Mouse (Mus musculus) liver, adult 2 months (tissue): ENCODE measurements at regions not wholly inside any gene's neighbourhood (a gene's known extent, or its start where the extent isn't known, plus 50 kb on each side); places are given as distances from the start of the nearest gene placed in this dataset.

Source experiments
- CTCF ChIP-seq: fragments of 200-500 bp; IDR thresholded peaks from 2 replicates; pipeline ENCODE4 v1.5.1; 2011; ENCODE audit warnings: low read depth, low read length, control low read depth
- POLR2A ChIP-seq: fragments of 200-500 bp; IDR thresholded peaks from 2 replicates; pipeline ENCODE4 v1.6.1; 2011; ENCODE audit warnings: low read length, control low read depth; ENCODE audit not compliant: insufficient read depth; ENCODE audit errors: extremely low read depth

DNA sequence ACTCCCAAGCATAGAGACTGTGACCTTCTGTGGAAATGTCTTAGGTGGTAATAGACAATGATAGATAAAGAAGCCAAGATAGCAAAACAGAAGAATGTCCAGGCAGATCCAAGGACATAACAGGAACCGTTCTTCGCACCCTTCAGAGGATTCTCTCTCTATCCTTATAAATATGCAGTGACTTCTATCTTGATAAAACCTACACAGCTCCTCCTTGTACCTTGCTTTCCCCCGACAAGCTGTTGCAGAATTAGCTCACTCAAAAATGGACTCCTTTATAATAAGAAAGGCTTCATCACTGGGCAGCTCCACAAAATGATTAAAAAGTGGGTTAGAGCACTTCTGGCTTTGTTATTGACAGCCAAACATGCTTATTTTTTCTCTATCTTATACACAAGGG, 245.4 kb upstream of the Adra1b start:
- TF ChIP-seq POLR2A, result no peak
- TF ChIP-seq CTCF, result no peak
